8 mouse cellular contexts compared by ENCODE assay signal in the genomic region with DNA sequence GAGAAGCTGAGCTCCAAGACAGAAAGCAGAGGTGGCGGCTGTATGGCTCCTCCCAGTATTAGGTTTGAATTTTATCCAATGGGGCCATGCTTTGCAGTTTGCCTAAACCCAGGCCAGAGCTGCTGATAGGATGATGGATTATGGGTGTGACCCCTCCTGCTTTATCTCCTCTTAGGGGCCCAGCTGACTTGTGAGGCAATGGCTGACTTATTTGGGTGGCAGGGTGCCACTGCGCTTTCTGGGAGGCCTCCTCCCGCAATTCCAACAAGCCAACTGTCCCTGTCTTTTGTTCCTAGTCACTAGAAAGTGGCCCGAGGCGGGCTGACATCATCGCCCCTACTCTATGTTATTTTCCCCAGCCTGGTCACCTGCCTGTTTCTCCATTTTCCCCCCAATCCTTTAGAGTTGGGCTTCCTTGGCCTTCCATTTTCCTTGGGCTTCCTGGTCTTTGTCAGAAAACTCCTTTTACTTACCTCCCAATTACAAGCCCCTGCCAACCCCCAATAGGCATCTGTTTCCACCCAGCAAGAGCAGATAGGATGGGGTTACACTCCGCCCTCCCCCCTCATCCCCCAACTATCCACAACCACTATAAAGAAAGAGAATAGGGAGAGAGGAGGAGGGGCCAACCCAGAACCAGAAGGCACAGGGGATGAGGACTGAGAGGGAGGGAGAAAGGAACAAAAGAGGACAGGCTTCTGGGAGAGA. TPM values are rescaled to one million over a fixed set of nuclear protein-coding genes. Genes with fewer than 3 reads are reported as not detected.
DNase-seq lines count a peak whose midpoint lies in the region; ATAC-seq and TF ChIP-seq lines count a peak whose summit lies in the region.

No protein-coding gene starts in this region.

- WGBS in hindbrain, embryonic 16.5 days: 19% methylated on average over 7 of the region's 7 CpGs
- 26% methylated on average over 7 of the region's 7 CpGs for WGBS in small intestine, adult 2 months

- H3K4me2 ChIP-seq in hindbrain, embryonic 16.5 days (ENCODE audit: low read length): peak overlapping the region; percentile 96

- H3K27me3 ChIP-seq in hindbrain, embryonic 16.5 days (replicated peaks; ENCODE audit: control insufficient read depth, insufficient read depth, low read length): no peaks in the 10 kb centered on the region
- peaks cover 25% of the 10 kb centered on the region for H3K27me3 ChIP-seq in small intestine, adult 2 months (ENCODE audit: control insufficient read depth, insufficient read depth, low read length)

- peaks cover 13% of the 10 kb centered on the region for H3K9me3 ChIP-seq in hindbrain, embryonic 16.5 days (ENCODE audit: control insufficient read depth, low read length)

- H3K36me3 ChIP-seq in hindbrain, embryonic 16.5 days (ENCODE audit: control insufficient read depth, insufficient read depth, low read length): peaks cover 7% of the 10 kb centered on the region
- H3K36me3 ChIP-seq in small intestine, adult 2 months (ENCODE audit: control insufficient read depth, insufficient read depth, low read length): no peaks in the 10 kb centered on the region

- DNase-seq in layer of hippocampus, adult 2 months (ENCODE audit: low spot score in 2 of 2): no peak
- no peak for DNase-seq in layer of hippocampus, adult 8-10 months (ENCODE audit: low spot score in 2 of 2)
- DNase-seq in gastrocnemius, adult 2 months: peak; percentile 75
- DNase-seq in lung, postnatal 14 days: peak; percentile 35
- no peak for DNase-seq in layer of hippocampus, postnatal 25 days (ENCODE audit: extremely low spot score in 1 of 2, low spot score in 1 of 2)

- intact Hi-C loops in gastrocnemius, adult 2 months (cut with DNase I): no loop called here

- TF ChIP-seq CTCF in layer of hippocampus, adult 2 months (conservative IDR thresholded peaks at IDR 0.05): no peak
- no peak for TF ChIP-seq CTCF in gastrocnemius, adult 2 months (IDR thresholded peaks at IDR 0.05)
- no peak for TF ChIP-seq CTCF in small intestine, adult 2 months (IDR thresholded peaks at IDR 0.05; ENCODE audit: extremely low read depth, insufficient read length, insufficient replicate concordance, low read depth, low read length)

- no peak for TF ChIP-seq POLR2A in small intestine, adult 2 months (IDR thresholded peaks at IDR 0.05; ENCODE audit: low read depth, low read length)

- peak; percentile 53 for ATAC-seq in hindbrain, embryonic 16.5 days
- no peak for ATAC-seq in activated CD4-positive, CD25-positive, alpha-beta regulatory T cell, adult 4 months

- peak overlapping the region; percentile 78 for H3K9ac ChIP-seq in hindbrain, embryonic 16.5 days (ENCODE audit: low read depth, low read length)

- peak overlapping the region; percentile 61; the same call in 1 of the 2 replicates for H3K4me3 ChIP-seq in layer of hippocampus, adult 2 months
- H3K4me3 ChIP-seq in gastrocnemius, adult 2 months: peak overlapping the region; percentile 77
- H3K4me3 ChIP-seq in hindbrain, embryonic 16.5 days (ENCODE audit: low read length): peak overlapping the region; percentile 48
- peak overlapping the region; percentile 57 for H3K4me3 ChIP-seq in small intestine, adult 2 months (ENCODE audit: low read depth, low read length)

- H3K4me1 ChIP-seq in hindbrain, embryonic 16.5 days (ENCODE audit: control insufficient read depth, insufficient read depth, low read depth, low read length): peaks cover 14% of the 10 kb centered on the region
- peaks cover 8% of the 10 kb centered on the region; the same call in 1 of the 2 replicates for H3K4me1 ChIP-seq in small intestine, adult 2 months (ENCODE audit: control insufficient read depth, insufficient read depth, insufficient read length, low read length)

- H3K27ac ChIP-seq in layer of hippocampus, adult 2 months: peak overlapping the region; percentile 93
- H3K27ac ChIP-seq in gastrocnemius, adult 2 months: peak overlapping the region; percentile 89
- peak overlapping the region; percentile 92 for H3K27ac ChIP-seq in hindbrain, embryonic 16.5 days (ENCODE audit: low read depth, low read length)
- H3K27ac ChIP-seq in small intestine, adult 2 months (ENCODE audit: insufficient read depth, low read depth, low read length): peak overlapping the region; percentile 49; the same call in 1 of the 2 replicates

RNA-seq across cellular contexts. Expression of a gene that starts 1.1 kb away (rescaled TPM):
- 10 to 100 TPM; 10.6 to 11.2 TPM for total RNA-seq in layer of hippocampus, adult 2 months (2021)
- 10 to 100 TPM; 10.1 to 13.7 (median 12.4) TPM for total RNA-seq in layer of hippocampus, adult 8-10 months (2022)
- total RNA-seq in gastrocnemius, adult 2 months (2021): 1 to 10 TPM; 1.1 to 1.4 TPM
- 14.2 and 15.5 TPM in 2 replicates for polyA plus RNA-seq in hindbrain, embryonic 16.5 days (2015; fragmentation: Nextera tagmentation; extraction: Ambion mirVana)
- 5.4 and 5.7 TPM in 2 replicates for polyA plus RNA-seq in small intestine, adult 2 months (2012; rRNA removed)
- not detected for polyA plus RNA-seq in activated CD4-positive, CD25-positive, alpha-beta regulatory T cell, adult 4 months (2017; shearing (Covaris generic))
- 10 to 100 TPM; 11.0 to 12.7 TPM for total RNA-seq in layer of hippocampus, postnatal 25 days (2021)

RNA-seq across cellular contexts. Expression of a gene that starts 7.7 kb away (rescaled TPM):
- total RNA-seq in layer of hippocampus, adult 2 months (2021): not detected
- total RNA-seq in layer of hippocampus, adult 8-10 months (2022): under 1 TPM in 1 of 4 experiments, not detected in 3; 0.47 TPM
- not detected for total RNA-seq in gastrocnemius, adult 2 months (2021)
- 1.3 TPM in 2 replicates for polyA plus RNA-seq in hindbrain, embryonic 16.5 days (2015; fragmentation: Nextera tagmentation; extraction: Ambion mirVana)
- polyA plus RNA-seq in small intestine, adult 2 months (2012; rRNA removed): 0.53 and 1.1 TPM in 2 replicates
- polyA plus RNA-seq in activated CD4-positive, CD25-positive, alpha-beta regulatory T cell, adult 4 months (2017; shearing (Covaris generic)): not detected
- total RNA-seq in layer of hippocampus, postnatal 25 days (2021): under 1 TPM in 1 of 2 experiments, not detected in 1; 0.59 TPM

RNA-seq across cellular contexts. Expression of a gene that starts 11.3 kb away (rescaled TPM):
- total RNA-seq in layer of hippocampus, adult 2 months (2021): 10 to 100 TPM; 66.9 to 78.4 TPM
- total RNA-seq in layer of hippocampus, adult 8-10 months (2022): 10 to 100 TPM; 62.4 to 83.2 (median 76.3) TPM
- total RNA-seq in gastrocnemius, adult 2 months (2021): under 1 TPM in 1 of 2 experiments, not detected in 1; 0.25 TPM
- polyA plus RNA-seq in hindbrain, embryonic 16.5 days (2015; fragmentation: Nextera tagmentation; extraction: Ambion mirVana): 17.0 and 28.5 TPM in 2 replicates
- polyA plus RNA-seq in small intestine, adult 2 months (2012; rRNA removed): 0.46 and 0.93 TPM in 2 replicates
- polyA plus RNA-seq in activated CD4-positive, CD25-positive, alpha-beta regulatory T cell, adult 4 months (2017; shearing (Covaris generic)): under 1 TPM in 1 of 2 experiments, not detected in 1; 0.50 TPM
- 10 to 100 TPM; 75.4 to 89.3 TPM for total RNA-seq in layer of hippocampus, postnatal 25 days (2021)

RNA-seq across cellular contexts. Expression of a gene that starts 11.9 kb away (rescaled TPM):
- 100 to 1,000 TPM; 666 to 700 TPM for total RNA-seq in layer of hippocampus, adult 2 months (2021)
- total RNA-seq in layer of hippocampus, adult 8-10 months (2022): 100 to 1,000 TPM; 629 to 644 (median 642) TPM
- 1 to 10 TPM; 1.0 to 1.4 TPM for total RNA-seq in gastrocnemius, adult 2 months (2021)
- 254 and 275 TPM in 2 replicates for polyA plus RNA-seq in hindbrain, embryonic 16.5 days (2015; fragmentation: Nextera tagmentation; extraction: Ambion mirVana)
- polyA plus RNA-seq in small intestine, adult 2 months (2012; rRNA removed): 15.2 and 18.0 TPM in 2 replicates
- 1 to 10 TPM in 1 of 2 experiments, under 1 TPM in 1; 0.52 to 1.1 TPM for polyA plus RNA-seq in activated CD4-positive, CD25-positive, alpha-beta regulatory T cell, adult 4 months (2017; shearing (Covaris generic))
- total RNA-seq in layer of hippocampus, postnatal 25 days (2021): 100 to 1,000 TPM; 715 to 737 TPM

RNA-seq across cellular contexts. Expression of a gene that starts 32.5 kb away (rescaled TPM):
- total RNA-seq in layer of hippocampus, adult 2 months (2021): 100 to 1,000 TPM; 271 to 305 TPM
- total RNA-seq in layer of hippocampus, adult 8-10 months (2022): 100 to 1,000 TPM; 260 to 320 (median 270) TPM
- 10 to 100 TPM; 52.5 to 63.3 TPM for total RNA-seq in gastrocnemius, adult 2 months (2021)
- polyA plus RNA-seq in hindbrain, embryonic 16.5 days (2015; fragmentation: Nextera tagmentation; extraction: Ambion mirVana): 127 and 130 TPM in 2 replicates
- 19.7 and 36.0 TPM in 2 replicates for polyA plus RNA-seq in small intestine, adult 2 months (2012; rRNA removed)
- polyA plus RNA-seq in activated CD4-positive, CD25-positive, alpha-beta regulatory T cell, adult 4 months (2017; shearing (Covaris generic)): 10 to 100 TPM; 22.8 to 30.8 TPM
- 100 to 1,000 TPM; 193 to 262 TPM for total RNA-seq in layer of hippocampus, postnatal 25 days (2021)

Comparison
In these comparisons a context has a peak if more than half of its experiments do, and no peak if none do; other contexts are left out.
1. DNase-seq: peak in gastrocnemius, adult 2 months (single experiment) and lung, postnatal 14 days (single experiment); none in layer of hippocampus, adult 2 months (0 of 2), layer of hippocampus, adult 8-10 months (0 of 2) and layer of hippocampus, postnatal 25 days (0 of 2).
2. RNA of a gene that starts 1.1 kb away (total RNA-seq): 10.1 to 13.7 TPM in layer of hippocampus, adult 8-10 months, 11.0 to 12.7 TPM in layer of hippocampus, postnatal 25 days and 10.6 to 11.2 TPM in layer of hippocampus, adult 2 months; 1.1 to 1.4 TPM in gastrocnemius, adult 2 months; every median in the first group is over 4 times any median in the second.
3. RNA of a gene that starts 11.3 kb away (total RNA-seq): 75.4 to 89.3 TPM in layer of hippocampus, postnatal 25 days, 62.4 to 83.2 TPM in layer of hippocampus, adult 8-10 months and 66.9 to 78.4 TPM in layer of hippocampus, adult 2 months; 0.25 TPM in gastrocnemius, adult 2 months; every median in the first group is over 10 times any median in the second.
4. Peak in every context shown above with its lines, with median percentiles within 50 percentile points of each other: H3K27ac ChIP-seq and H3K4me3 ChIP-seq.